In the genomic region with DNA sequence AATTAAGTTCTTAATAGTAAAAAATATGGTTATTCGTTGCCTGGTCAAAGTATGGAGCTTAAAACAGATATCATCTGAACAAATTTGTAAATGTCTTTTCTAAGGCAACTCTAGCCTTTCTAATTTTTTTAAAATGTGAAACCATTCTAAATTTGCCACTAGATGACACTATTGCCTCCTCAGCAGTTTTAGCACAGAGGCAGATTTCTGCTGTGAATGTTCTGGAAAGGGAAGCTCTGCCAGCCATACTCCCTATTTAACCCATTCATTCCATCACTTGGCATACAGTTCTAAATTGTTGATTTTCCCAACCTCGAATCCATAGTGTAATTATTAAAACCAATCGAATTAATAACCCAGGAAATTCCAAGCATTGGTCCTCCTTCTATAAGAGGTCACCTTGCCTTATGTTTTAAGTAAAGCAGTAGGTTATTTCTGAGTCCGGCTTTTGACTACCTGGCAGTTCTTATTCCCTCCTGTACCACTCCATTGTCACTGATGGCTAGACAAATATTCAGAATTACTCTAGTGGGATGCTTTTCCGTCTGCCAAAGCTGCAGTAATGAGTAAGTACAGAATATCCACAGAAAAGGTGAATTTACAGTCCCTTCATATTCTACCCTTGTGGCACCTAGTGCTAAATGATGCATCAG, we compare ENCODE assay signal across 10 mouse cellular contexts.
DNase-seq lines count a peak whose midpoint lies in the region; ATAC-seq and TF ChIP-seq lines count a peak whose summit lies in the region.
"Had no signal": no experiment of that assay in that cellular context is flagged by ENCODE, and none has a peak within 500 bp of the region (broad histone marks: within the 10 kb centered on the region; RNA-seq: fewer than 3 reads in every experiment).

No protein-coding gene starts in this region.

- peak; percentile 45 for TF ChIP-seq CTCF in heart, adult 2 months (IDR thresholded peaks at IDR 0.05)
- TF ChIP-seq CTCF in lung, embryonic 14.5 days (IDR thresholded peaks at IDR 0.05; ENCODE audit: low read depth): peak; percentile 49

- no peaks in the 10 kb centered on the region for H3K9me3 ChIP-seq in heart, embryonic 10.5 days
- no peaks in the 10 kb centered on the region for H3K9me3 ChIP-seq in lung, embryonic 14.5 days (ENCODE audit: low read depth, low read length)
- no peaks in the 10 kb centered on the region for H3K9me3 ChIP-seq in midbrain, embryonic 16.5 days (replicated peaks; ENCODE audit: control insufficient read depth, low read length, poor library complexity, severe bottlenecking)

- H3K79me2 ChIP-seq in heart, adult 2 months (replicated peaks; ENCODE audit: control insufficient read depth, insufficient read depth, low read length): no peaks in the 10 kb centered on the region

- no peak overlapping the region for H3K4me2 ChIP-seq in lung, embryonic 14.5 days
- H3K4me2 ChIP-seq in midbrain, embryonic 16.5 days (ENCODE audit: low read length): no peak overlapping the region

- intact Hi-C loops in heart, adult 2 months (cut with DNase I): no loop called here
- intact Hi-C loops in heart, postnatal 36 days (cut with DNase I): no loop called here

- H3K4me3 ChIP-seq in heart, adult 2 months: no peak overlapping the region
- H3K4me3 ChIP-seq in heart, embryonic 10.5 days: no peak overlapping the region
- H3K4me3 ChIP-seq in lung, embryonic 14.5 days (ENCODE audit: low read depth, low read length): no peak overlapping the region
- no peak overlapping the region for H3K4me3 ChIP-seq in midbrain, embryonic 16.5 days (ENCODE audit: low read depth, low read length)

- no peak for DNase-seq in heart, adult 2 months
- DNase-seq in heart, embryonic 10.5 days (ENCODE audit: low spot score): no peak
- DNase-seq in lung, embryonic 14.5 days: peak; percentile 35
- DNase-seq in lung, postnatal 4 days: no peak
- peak; percentile 41 to 59 for DNase-seq in cerebellum, postnatal 10 days
- no peak for DNase-seq in adrenal gland, postnatal 25 days
- DNase-seq in heart, postnatal 36 days: no peak
- DNase-seq: heart, postnatal 4 days; thymus, postnatal 4 days had no signal

- no peaks in the 10 kb centered on the region for H3K4me1 ChIP-seq in heart, adult 2 months (ENCODE audit: control insufficient read depth, insufficient read depth, low read length)
- H3K4me1 ChIP-seq in heart, embryonic 10.5 days: no peaks in the 10 kb centered on the region
- no peaks in the 10 kb centered on the region for H3K4me1 ChIP-seq in lung, embryonic 14.5 days (ENCODE audit: insufficient read depth)
- peaks cover 4% of the 10 kb centered on the region for H3K4me1 ChIP-seq in midbrain, embryonic 16.5 days (ENCODE audit: control insufficient read depth, insufficient read depth, low read length)

- H3K9ac ChIP-seq in heart, adult 2 months (ENCODE audit: low read depth, low read length): no peak overlapping the region
- no peak overlapping the region for H3K9ac ChIP-seq in lung, embryonic 14.5 days
- no peak overlapping the region for H3K9ac ChIP-seq in midbrain, embryonic 16.5 days (ENCODE audit: low read depth, low read length)

- WGBS in heart, adult 2 months: 60% methylated on average over 5 of the region's 5 CpGs
- WGBS in heart, embryonic 10.5 days: 56% methylated on average over 5 of the region's 5 CpGs
- 55% methylated on average over 5 of the region's 5 CpGs for whole genome bisulfite sequencing in lung, embryonic 14.5 days
- 64% methylated on average over 5 of the region's 5 CpGs for WGBS in midbrain, embryonic 16.5 days

- TF ChIP-seq EP300 in heart, adult 2 months (IDR thresholded peaks at IDR 0.05; ENCODE audit: insufficient read depth, low read depth, low read length): no peak

- TF ChIP-seq POLR2A in heart, adult 2 months (IDR thresholded peaks at IDR 0.05; ENCODE audit: insufficient read depth, low read depth, low read length): no peak

- no peak overlapping the region for H3K27ac ChIP-seq in heart, adult 2 months
- no peak overlapping the region for H3K27ac ChIP-seq in heart, embryonic 10.5 days
- no peak overlapping the region for H3K27ac ChIP-seq in lung, embryonic 14.5 days (ENCODE audit: low read depth)
- H3K27ac ChIP-seq in midbrain, embryonic 16.5 days (ENCODE audit: low read length): no peak overlapping the region

- no peaks in the 10 kb centered on the region for H3K36me3 ChIP-seq in heart, adult 2 months (ENCODE audit: control insufficient read depth, insufficient read depth, low read length)
- no peaks in the 10 kb centered on the region for H3K36me3 ChIP-seq in heart, embryonic 10.5 days
- H3K36me3 ChIP-seq in lung, embryonic 14.5 days (ENCODE audit: insufficient read depth): no peaks in the 10 kb centered on the region
- H3K36me3 ChIP-seq in midbrain, embryonic 16.5 days (ENCODE audit: control insufficient read depth, insufficient read depth, low read length): no peaks in the 10 kb centered on the region

- ATAC-seq in lung, embryonic 14.5 days (ENCODE audit: insufficient read depth): no peak
- ATAC-seq in midbrain, embryonic 16.5 days: peak; percentile 79; the same call in 1 of the 2 replicates

- no peaks in the 10 kb centered on the region for H3K27me3 ChIP-seq in heart, adult 2 months (ENCODE audit: control insufficient read depth, insufficient read depth, low read length)
- H3K27me3 ChIP-seq in heart, embryonic 10.5 days (ENCODE audit: insufficient read depth, poor library complexity, severe bottlenecking): 0 out of 2 replicates have a peak, but pooled peaks cover 3% of the 10 kb centered on the region
- H3K27me3 ChIP-seq in lung, embryonic 14.5 days (ENCODE audit: insufficient read depth, low read length): no peaks in the 10 kb centered on the region
- H3K27me3 ChIP-seq in midbrain, embryonic 16.5 days (ENCODE audit: control insufficient read depth, insufficient read depth, low read depth, low read length): no peaks in the 10 kb centered on the region

Comparison
In these comparisons a context has a peak if more than half of its experiments do, and no peak if none do; other contexts are left out.
1. DNase-seq: peak in lung, embryonic 14.5 days (single experiment) and cerebellum, postnatal 10 days (2 of 2); none in heart, adult 2 months (0 of 2), heart, embryonic 10.5 days (single experiment), lung, postnatal 4 days (0 of 2), adrenal gland, postnatal 25 days (single experiment) and heart, postnatal 36 days (0 of 2).